Mouse (Mus musculus) cerebellum, adult 2 months (tissue): ENCODE data around the gene Gm8369. TPM values are rescaled to one million over a fixed set of nuclear protein-coding genes. Genes with fewer than 3 reads are reported as not detected.
"Not testable (repeated sequence)": the region's sequence is repeated elsewhere in the genome, so short reads cannot be mapped to it uniquely, and the experiment has no call there.

ENCODE experiments used
- DNase-seq, 2 experiments: peaks; one replicate each; pipeline ENCODE4 v3.0.0; 2021
- H3K27ac ChIP-seq: fragments of 200-500 bp; 2 replicates; pipeline ENCODE4 v1.5.1; 2012; ENCODE audit warnings: low read length, control low read depth, inconsistent platforms; ENCODE audit not compliant: insufficient read depth
- H3K27me3 ChIP-seq: fragments of 200-500 bp; 2 replicates; pipeline ENCODE4 v1.6.1; 2012; ENCODE audit warnings: inconsistent platforms, mild to moderate bottlenecking, low read length, moderate library complexity; ENCODE audit not compliant: control insufficient read depth, insufficient read depth
- H3K4me1 ChIP-seq: fragments of 200-500 bp; 2 replicates; pipeline ENCODE4 v1.6.1; 2011; ENCODE audit warnings: low read length; ENCODE audit not compliant: control insufficient read depth, insufficient read depth
- H3K4me3 ChIP-seq: fragments of 200-500 bp; replicated peaks from 2 replicates; pipeline ENCODE3; 2011; ENCODE audit warnings: mild to moderate bottlenecking, low read depth, low read length, control low read depth; ENCODE audit not compliant: insufficient read depth
- CTCF ChIP-seq: fragments of 200-500 bp; IDR thresholded peaks from 2 replicates; pipeline ENCODE4 v1.5.1; 2011; ENCODE audit warnings: low read depth, mild to moderate bottlenecking, control low read depth, low read length, moderate library complexity, borderline replicate concordance; ENCODE audit not compliant: insufficient read depth
- POLR2A ChIP-seq: fragments of 200-500 bp; IDR thresholded peaks from 2 replicates; pipeline ENCODE4 v1.6.1; 2011; ENCODE audit warnings: low read length, control low read depth, borderline replicate concordance; ENCODE audit not compliant: insufficient read depth
- whole genome bisulfite sequencing: fragments of 180-500 bp; shearing (Covaris S2); methylation state at CpG from one replicate; pipeline ENCODE4 v1.1.7; 2018; 5-methylcytosine and 5-hydroxymethylcytosine counted together
- polyA plus RNA-seq: library from polyadenylated mRNA; depleted of rRNA; stranded (reverse); fragments of >200 nt; gene quantifications from 2 replicates; pipeline ENCODE4 v1.2.3, GENCODE M21; 2012; rRNA removed

Gene Gm8369
- polyA plus RNA-seq, 1 experiment: not detected

GRCm38 (mm10) chr19:11554726-11555125 is 69.0 kb downstream of the Gm8369 start:
- no peak for TF ChIP-seq POLR2A
- TF ChIP-seq CTCF: no peak
- no peaks in the 10 kb centered on the region for H3K4me1 ChIP-seq
- no peaks in the 10 kb centered on the region for H3K27me3 ChIP-seq
- no peak overlapping the region for H3K4me3 ChIP-seq
- 70% methylated on average over 5 of the region's 5 CpGs for WGBS
- H3K27ac ChIP-seq: no peak overlapping the region
- no peak for DNase-seq

DNA sequence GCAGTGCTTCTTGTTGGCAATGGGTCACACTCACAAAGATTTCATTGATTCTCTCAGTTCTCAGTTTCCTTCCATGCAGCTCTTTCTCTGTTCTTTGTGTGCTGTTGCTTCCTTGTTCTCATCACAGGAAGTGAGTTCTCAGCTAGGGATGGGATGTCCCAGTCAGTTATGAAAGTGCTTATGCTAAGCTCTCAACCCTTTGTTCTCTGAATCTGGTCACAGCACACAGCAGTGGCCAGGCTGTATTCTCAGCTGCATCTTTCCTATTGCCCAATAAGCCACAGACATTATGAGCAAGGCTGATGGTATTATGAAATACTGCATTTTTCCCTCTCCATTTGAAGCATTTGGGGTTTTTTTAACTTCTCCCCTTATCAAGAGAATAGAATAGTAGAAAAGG is 73.8 kb downstream of the Gm8369 start:
- not testable (repeated sequence) for H3K4me1 ChIP-seq, DNase-seq, H3K27me3 ChIP-seq, H3K4me3 ChIP-seq, H3K27ac ChIP-seq

Other genes with a start within 250 kb of the Gm8369 start
- gene Ms4a1, start 219.7 kb upstream of the Gm8369 start, polyA plus RNA-seq: 0.05 and 0.10 TPM in 2 replicates
- gene Ms4a5, start 202.1 kb upstream of the Gm8369 start, polyA plus RNA-seq: not detected in 2 replicates
- 0.07 and 0.13 TPM in 2 replicates for gene Ms4a14, start 171.5 kb upstream of the Gm8369 start, polyA plus RNA-seq
- gene Ms4a7, start 149.8 kb upstream of the Gm8369 start, polyA plus RNA-seq: 0.33 and 0.71 TPM in 2 replicates
- 0.14 and 0.31 TPM in 2 replicates for gene Ms4a4a, start 110.4 kb upstream of the Gm8369 start, polyA plus RNA-seq
- 0.18 TPM in 1 of 2 replicates, not detected in the other for gene Ms4a4c, start 81.2 kb upstream of the Gm8369 start, polyA plus RNA-seq
- gene Ms4a4b, start 42.4 kb upstream of the Gm8369 start, polyA plus RNA-seq: 0.16 and 0.24 TPM in 2 replicates
- gene Ms4a6c, start 16.6 kb upstream of the Gm8369 start, polyA plus RNA-seq: 0.25 and 0.32 TPM in 2 replicates
- gene Ms4a6b, start 30.6 kb downstream of the Gm8369 start, polyA plus RNA-seq: 0.43 and 0.57 TPM in 2 replicates
- 0.10 and 0.28 TPM in 2 replicates for gene Ms4a4d, start 50.9 kb downstream of the Gm8369 start, polyA plus RNA-seq
- 0.48 and 0.54 TPM in 2 replicates for gene Ms4a6d, start 118.9 kb downstream of the Gm8369 start, polyA plus RNA-seq
- not detected in 2 replicates for gene Ms4a2, start 137.8 kb downstream of the Gm8369 start, polyA plus RNA-seq
- gene Ms4a3, start 154.9 kb downstream of the Gm8369 start, polyA plus RNA-seq: not detected in 2 replicates
- gene Oosp2, start 174.6 kb downstream of the Gm8369 start, polyA plus RNA-seq: not detected in 2 replicates
- gene Oosp1, start 205.2 kb downstream of the Gm8369 start, polyA plus RNA-seq: not detected in 2 replicates
- not detected in 2 replicates for gene Oosp3, start 211.1 kb downstream of the Gm8369 start, polyA plus RNA-seq